Mouse (Mus musculus): ENCODE measurements around the gene Epha3.

DNA sequence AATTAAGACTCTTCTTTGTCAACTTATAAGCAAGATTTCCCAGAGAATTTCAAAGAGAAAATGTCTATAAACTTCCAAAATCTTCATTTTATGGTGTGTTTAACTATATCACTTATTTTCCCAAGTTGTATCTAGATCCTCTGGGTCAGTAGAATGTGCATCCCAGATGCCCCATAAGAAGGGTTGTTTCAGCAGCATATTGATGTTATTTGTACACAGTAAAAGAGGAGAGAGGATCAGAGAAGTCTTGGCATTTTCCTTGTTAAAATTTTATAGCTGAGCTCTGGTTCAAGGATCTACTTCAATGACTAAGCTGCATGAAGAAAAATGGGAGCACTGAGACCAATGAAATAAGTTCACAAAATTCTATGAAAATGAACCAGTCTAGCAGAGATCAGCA, 324.5 kb downstream of the Epha3 start:
- TF ChIP-seq CTCF (IDR thresholded peaks at IDR 0.05) (no peak), EP300 (IDR thresholded peaks at IDR 0.05) (no peak)
